Mouse (Mus musculus) megakaryocyte, embryonic 14.5 days (primary cell): ENCODE data around the gene Urb2. TPM values are rescaled to one million over a fixed set of nuclear protein-coding genes. Genes with fewer than 3 reads are reported as not detected.
A peak's percentile ranks its signal among the peaks of the same experiment; 100 is the strongest.

ENCODE experiments used
- H3K27me3 ChIP-seq: replicated peaks from 2 replicates; pipeline ENCODE3; 2012; ENCODE audit warnings: inconsistent platforms
- H3K36me3 ChIP-seq: replicated peaks from 2 replicates; pipeline ENCODE3; 2012; ENCODE audit warnings: low read length, inconsistent platforms, mixed read lengths
- H3K4me1 ChIP-seq: 2 replicates; pipeline ENCODE4 v1.6.1; 2012; ENCODE audit warnings: inconsistent platforms
- H3K4me3 ChIP-seq: replicated peaks from 2 replicates; pipeline ENCODE3; 2012; ENCODE audit warnings: moderate library complexity, mild to moderate bottlenecking, inconsistent platforms
- H3K9me3 ChIP-seq: 2 replicates; pipeline ENCODE4 v1.6.1; 2012; ENCODE audit warnings: inconsistent platforms
- FLI1 ChIP-seq: IDR thresholded peaks from 2 replicates; pipeline ENCODE4 v1.6.1; 2012; ENCODE audit warnings: low read length, inconsistent platforms, mixed read lengths
- GATA1 ChIP-seq: IDR thresholded peaks from 3 replicates; pipeline ENCODE4 v1.6.1; 2012; ENCODE audit warnings: mixed read lengths, low read length, inconsistent platforms, borderline replicate concordance
- polyA plus RNA-seq: library from polyadenylated mRNA; stranded (reverse); fragments of >175 nt; gene quantifications from 2 replicates; pipeline ENCODE4 v1.2.3, GENCODE M21; 2012; ENCODE audit warnings: low replicate concordance; ENCODE audit not compliant: insufficient read depth

The Urb2 gene
- polyA plus RNA-seq, 1 experiment, result 0.92 TPM

DNA sequence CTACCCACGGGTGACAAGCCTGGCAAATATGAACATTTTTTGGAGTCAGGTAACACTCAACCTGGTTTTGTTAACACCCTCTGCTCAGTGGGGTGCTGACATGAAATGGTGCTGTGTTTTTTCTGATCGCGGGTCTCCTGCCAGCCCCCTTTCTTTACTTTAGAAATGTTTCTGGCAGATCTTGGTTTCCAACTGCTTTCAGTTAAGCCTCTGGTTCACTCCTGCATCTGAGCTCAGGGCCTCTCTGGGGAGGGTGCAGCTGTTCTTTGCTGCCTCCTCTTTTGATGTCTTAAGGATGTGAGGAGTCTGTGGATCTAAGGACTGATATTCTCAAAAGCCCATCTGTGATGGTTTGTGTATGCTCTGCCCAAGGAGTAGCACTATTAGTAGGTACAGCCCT lies 55.1 kb downstream of the Urb2 start:
- Histone ChIP-seq H3K9me3 (0 out of 2 replicates have a peak, but pooled peaks cover 6% of the 10 kb centered on the region), H3K4me3 (no peak overlapping the region), H3K4me1 (peaks cover 67% of the 10 kb centered on the region), H3K36me3 (no peaks in the 10 kb centered on the region), H3K27me3 (peaks cover 7% of the 10 kb centered on the region)
- TF ChIP-seq FLI1 (no peak), GATA1 (no peak)

DNA sequence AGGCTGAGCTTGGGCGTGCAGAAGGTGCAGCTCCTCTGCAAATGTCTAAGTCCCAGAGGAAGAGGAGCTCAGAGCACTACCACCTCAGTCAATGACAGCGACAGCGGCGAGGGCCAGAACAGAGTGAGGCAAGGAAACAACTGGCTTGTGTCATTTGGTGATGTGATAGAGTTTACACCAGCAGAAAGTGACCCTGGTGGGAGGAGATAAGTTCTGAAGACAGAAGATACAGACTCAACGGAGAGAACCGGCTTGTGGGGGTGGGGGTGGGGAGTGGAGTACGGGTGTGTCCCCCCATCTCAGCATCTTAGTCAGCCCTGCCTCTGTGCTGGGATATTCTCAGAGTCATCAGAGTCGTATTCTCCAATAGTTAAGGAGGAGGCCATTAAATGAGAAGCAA lies 56.1 kb downstream of the Urb2 start:
- no peak overlapping the region for H3K4me3 ChIP-seq

DNA sequence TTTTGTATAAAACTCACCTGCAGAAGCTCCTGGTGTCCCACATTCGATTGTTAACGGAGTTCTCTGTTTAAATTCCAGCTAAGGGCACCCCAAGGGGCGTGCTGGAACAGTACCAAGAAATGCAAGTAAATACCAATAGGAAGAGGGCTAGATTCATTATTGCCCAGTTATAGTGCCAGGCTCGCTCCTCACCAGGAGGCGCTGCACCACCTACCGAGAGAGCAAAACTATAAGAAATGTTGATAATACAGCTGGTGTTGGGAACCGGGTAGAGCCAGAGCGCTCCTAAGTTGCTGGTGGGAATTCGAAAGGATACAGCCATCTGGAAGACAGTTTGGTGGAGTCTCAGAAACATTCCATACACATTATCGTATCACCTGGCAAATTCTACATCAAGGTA lies 56.7 kb downstream of the Urb2 start:
- Histone ChIP-seq H3K4me3 (no peak overlapping the region), H3K27me3 (peaks cover 7% of the 10 kb centered on the region), H3K4me1 (peaks cover 63% of the 10 kb centered on the region), H3K36me3 (no peaks in the 10 kb centered on the region), H3K9me3 (peaks cover 10% of the 10 kb centered on the region)
- TF ChIP-seq GATA1 (no peak), FLI1 (no peak)

More for the DNA sequence above, 56.1 kb downstream of the Urb2 start:
- TF ChIP-seq FLI1 (no peak), GATA1 (no peak)
- Histone ChIP-seq H3K36me3 (no peaks in the 10 kb centered on the region), H3K27me3 (peaks cover 5% of the 10 kb centered on the region), H3K4me1 (peaks cover 60% of the 10 kb centered on the region), H3K9me3 (0 out of 2 replicates have a peak, but pooled peaks cover 6% of the 10 kb centered on the region)

DNA sequence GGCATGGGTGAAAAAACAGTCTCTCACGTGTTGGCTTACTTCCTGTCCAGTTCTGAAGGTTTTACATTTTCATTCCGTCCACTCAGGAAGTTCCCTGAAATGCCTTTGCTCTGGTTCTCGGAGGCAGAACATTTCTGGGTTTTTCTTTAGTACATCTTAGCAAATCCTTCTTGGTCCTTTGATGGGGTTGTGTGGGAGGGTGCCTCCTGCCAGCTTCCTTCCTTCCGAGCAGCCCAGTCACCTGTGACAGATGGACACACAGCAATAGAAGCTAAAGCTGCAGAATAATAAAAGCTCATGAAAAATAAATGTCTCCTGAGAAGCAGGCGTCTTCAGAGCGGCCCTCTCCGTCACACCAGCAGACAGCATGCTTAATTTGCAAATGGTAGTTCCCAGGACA lies 57.7 kb downstream of the Urb2 start:
- H3K27me3 ChIP-seq, result peaks cover 9% of the 10 kb centered on the region
- H3K4me3 ChIP-seq, result no peak overlapping the region
- peaks cover 10% of the 10 kb centered on the region for H3K9me3 ChIP-seq
- H3K36me3 ChIP-seq, result no peaks in the 10 kb centered on the region
- TF ChIP-seq GATA1 (no peak), FLI1 (no peak)
- H3K4me1 ChIP-seq, result peaks cover 67% of the 10 kb centered on the region

DNA sequence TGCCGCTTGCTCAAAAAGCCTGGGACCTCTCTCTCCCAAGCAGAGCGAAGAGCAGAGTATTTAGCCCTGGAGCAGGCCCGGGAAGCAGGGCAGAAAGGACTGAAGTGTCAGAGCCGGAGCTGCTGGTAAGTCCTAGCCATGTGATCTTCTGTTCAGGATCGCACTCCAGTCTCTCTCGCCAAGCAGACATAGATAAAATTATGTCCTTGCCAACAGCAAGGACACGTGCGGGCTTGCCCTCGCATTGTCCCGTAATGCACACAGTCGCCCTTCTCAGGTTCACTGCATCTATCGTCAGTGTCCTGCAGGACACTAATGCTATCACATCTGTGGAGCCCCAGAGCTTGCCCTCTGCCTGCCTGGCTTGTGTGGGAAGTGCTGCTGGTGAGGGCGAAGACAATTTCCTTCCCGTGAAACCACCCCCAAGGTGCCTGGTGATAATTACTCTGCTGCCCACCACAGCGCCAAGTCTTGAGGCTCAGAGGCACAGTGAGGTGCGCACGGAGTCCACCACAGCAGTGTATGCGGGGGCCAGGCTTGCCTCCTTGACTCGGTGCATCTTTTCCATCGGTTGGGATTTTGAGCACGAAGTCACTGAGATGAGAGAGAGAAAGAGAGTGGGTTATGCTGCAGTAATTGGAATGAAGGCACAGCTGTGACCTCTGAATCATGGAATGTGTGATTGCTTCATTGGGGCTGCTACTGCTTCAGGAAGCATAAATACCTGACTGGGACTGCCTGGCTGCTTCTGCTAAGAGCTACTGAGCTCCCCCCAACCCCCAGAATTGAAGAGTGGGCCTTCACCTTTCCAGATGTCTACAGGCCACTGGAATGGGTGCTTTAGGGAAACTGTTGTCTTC lies 59.4 kb downstream of the Urb2 start:
- no peak for TF ChIP-seq FLI1
- TF ChIP-seq GATA1, result no peak
- Histone ChIP-seq H3K27me3 (peaks cover 12% of the 10 kb centered on the region), H3K4me1 (peaks cover 70% of the 10 kb centered on the region), H3K36me3 (no peaks in the 10 kb centered on the region), H3K4me3 (peak overlapping the region; percentile 6), H3K9me3 (peaks cover 10% of the 10 kb centered on the region)

DNA sequence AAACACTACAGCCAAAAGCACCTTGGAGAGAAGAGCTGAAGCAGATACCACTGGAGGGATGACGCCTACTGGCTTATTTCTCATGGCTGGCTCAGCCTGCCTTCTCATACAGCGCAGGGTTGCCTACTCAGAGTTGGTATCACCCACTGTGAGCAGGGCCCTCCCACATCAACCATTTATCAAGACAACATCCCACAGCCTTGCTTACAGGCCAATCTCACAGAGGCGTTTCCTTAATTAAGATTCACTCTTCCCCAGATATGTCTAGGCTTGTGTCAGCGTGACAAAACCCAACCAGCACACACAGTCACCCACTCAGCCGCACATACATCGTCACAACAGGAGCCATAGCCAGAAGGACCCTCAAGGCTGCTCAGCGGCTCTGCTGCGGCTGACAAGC lies 61.3 kb downstream of the Urb2 start:
- Histone ChIP-seq H3K9me3 (peaks cover 10% of the 10 kb centered on the region), H3K4me1 (peaks cover 57% of the 10 kb centered on the region), H3K27me3 (peaks cover 23% of the 10 kb centered on the region), H3K36me3 (no peaks in the 10 kb centered on the region), H3K4me3 (no peak overlapping the region)
- TF ChIP-seq GATA1 (no peak), FLI1 (no peak)

DNA sequence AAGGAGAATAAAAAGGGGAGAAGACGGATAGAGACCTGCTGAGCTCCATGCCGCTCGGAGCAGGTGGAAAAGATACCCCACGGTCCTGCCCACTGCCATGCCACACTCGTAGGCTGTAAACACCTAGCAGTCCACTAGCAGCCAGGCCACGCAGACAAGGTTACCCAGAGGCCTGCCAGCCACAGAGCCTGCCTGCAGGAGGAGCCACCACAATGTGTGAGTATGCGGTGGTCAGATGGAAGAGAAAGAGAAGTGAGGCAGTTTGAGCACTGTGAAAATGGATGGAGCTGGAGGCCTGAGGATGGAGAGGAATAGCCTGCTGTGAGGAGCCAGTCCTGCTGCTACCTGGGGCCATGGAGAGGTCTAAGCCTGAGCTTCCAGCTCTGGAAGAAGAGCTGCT lies 62.3 kb downstream of the Urb2 start:
- no peak overlapping the region for H3K4me3 ChIP-seq
- TF ChIP-seq GATA1 (no peak), FLI1 (no peak)
- H3K27me3 ChIP-seq, result peaks cover 29% of the 10 kb centered on the region
- H3K36me3 ChIP-seq, result no peaks in the 10 kb centered on the region
- peaks cover 47% of the 10 kb centered on the region for H3K4me1 ChIP-seq
- H3K9me3 ChIP-seq, result peaks cover 10% of the 10 kb centered on the region

DNA sequence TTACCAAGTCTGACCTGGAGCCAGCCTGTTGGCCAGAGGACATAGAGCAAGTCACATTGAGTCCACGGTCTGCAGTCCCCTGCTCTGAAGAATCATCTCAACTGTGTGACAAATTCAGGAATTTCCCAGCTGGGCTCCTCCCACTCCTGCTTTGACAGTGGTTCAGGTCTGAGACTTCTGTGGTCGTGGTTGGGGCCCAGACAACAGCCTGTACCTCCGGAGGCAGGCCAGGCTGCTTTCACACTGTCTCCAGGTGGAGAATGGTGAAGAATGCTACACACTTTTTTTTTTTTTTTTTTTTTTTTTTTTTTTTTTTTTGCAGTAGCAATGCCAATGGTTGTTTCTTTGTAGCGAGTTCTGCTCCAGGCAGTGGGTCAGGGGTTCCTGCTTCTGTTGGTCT lies 64.4 kb downstream of the Urb2 start:
- H3K4me1 ChIP-seq, result peaks cover 37% of the 10 kb centered on the region
- no peaks in the 10 kb centered on the region for H3K36me3 ChIP-seq
- peaks cover 29% of the 10 kb centered on the region for H3K27me3 ChIP-seq
- no peak overlapping the region for H3K4me3 ChIP-seq
- no peak for TF ChIP-seq GATA1
- no peak for TF ChIP-seq FLI1
- H3K9me3 ChIP-seq, result peaks cover 13% of the 10 kb centered on the region

DNA sequence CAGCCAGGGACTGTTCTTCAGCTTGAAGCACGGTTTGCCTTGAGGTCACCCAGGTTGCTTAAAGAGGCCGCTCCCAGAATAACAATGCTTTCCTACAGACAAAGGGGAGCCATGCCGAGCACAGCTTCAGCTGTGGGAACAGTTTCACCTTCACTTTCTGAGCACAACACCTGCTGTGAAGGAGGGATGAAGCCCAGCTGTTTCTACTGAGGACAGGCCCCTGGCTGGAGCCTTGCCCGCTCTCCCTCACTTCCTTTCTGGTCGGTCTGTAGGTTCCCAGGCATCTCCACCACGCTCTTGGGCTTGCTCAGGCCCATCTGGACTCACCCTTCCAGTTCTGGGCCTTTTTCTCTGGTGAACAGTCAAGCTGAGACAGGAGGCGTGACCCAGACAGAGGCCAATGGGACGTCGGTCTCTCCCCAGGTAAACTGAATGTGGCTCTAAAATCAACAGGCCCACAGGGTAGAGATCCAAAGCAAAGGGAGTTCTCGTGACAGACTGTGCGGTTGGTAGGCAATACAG lies 66.8 kb downstream of the Urb2 start:
- Histone ChIP-seq H3K36me3 (no peaks in the 10 kb centered on the region), H3K4me1 (peaks cover 23% of the 10 kb centered on the region), H3K27me3 (peaks cover 22% of the 10 kb centered on the region), H3K9me3 (peaks cover 13% of the 10 kb centered on the region), H3K4me3 (no peak overlapping the region)
- TF ChIP-seq GATA1, result no peak
- no peak for TF ChIP-seq FLI1

DNA sequence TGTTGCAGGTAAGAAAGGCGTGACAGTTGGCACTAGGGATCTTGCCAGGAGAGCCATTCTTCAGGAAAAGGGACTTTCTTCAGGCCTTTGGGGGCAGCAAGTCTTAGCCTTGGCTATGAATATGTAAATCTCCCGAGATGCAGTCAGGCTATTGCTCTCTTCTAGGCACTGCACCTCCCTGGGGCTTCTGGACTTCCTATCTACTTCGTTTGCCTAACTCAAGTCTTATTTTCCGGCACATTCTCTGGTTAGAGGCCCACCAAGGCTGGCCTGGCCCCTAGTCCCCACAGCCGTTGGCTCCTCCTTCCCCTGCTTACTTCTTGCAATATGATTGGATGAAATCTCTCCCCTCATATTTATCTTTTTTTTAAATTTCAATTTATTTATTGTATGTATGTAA lies 67.7 kb downstream of the Urb2 start:
- Histone ChIP-seq H3K9me3 (peaks cover 16% of the 10 kb centered on the region), H3K27me3 (peaks cover 20% of the 10 kb centered on the region), H3K4me1 (peaks cover 19% of the 10 kb centered on the region), H3K36me3 (no peaks in the 10 kb centered on the region), H3K4me3 (no peak overlapping the region)
- TF ChIP-seq GATA1 (no peak), FLI1 (no peak)
